Mouse (Mus musculus): ENCODE results near the gene Ebpl.

- TF ChIP-seq CTCF (IDR thresholded peaks at IDR 0.05) = no peak
- no peak for TF ChIP-seq EP300 (IDR thresholded peaks at IDR 0.05)
Observed at GRCm38 (mm10) chr14:61364656-61365055, 4.4 kb upstream of the Ebpl start.

Data from lung, postnatal 0 days (tissue).